Mouse (Mus musculus): ENCODE data around the gene Camk2g.
A peak's percentile ranks its signal among the peaks of the same experiment; 100 is the strongest.

Camk2g gene

GRCm38 (mm10) chr14:20700362-20700761 lies 93.5 kb downstream of the Camk2g start:
- DNase-seq = no peak

GRCm38 (mm10) chr14:20698515-20698914 lies 95.4 kb downstream of the Camk2g start:
- no peak for DNase-seq

GRCm38 (mm10) chr14:20696986-20697385 lies 96.9 kb downstream of the Camk2g start:
- DNase-seq = peak; percentile 76

GRCm38 (mm10) chr14:20695761-20696520 lies 97.9 kb downstream of the Camk2g start:
- DNase-seq = peak; percentile 33

- peak; percentile 94 for DNase-seq
Observed at GRCm38 (mm10) chr14:20694884-20695760, 98.8 kb downstream of the Camk2g start, which contains the start of gene Fut11. Fut11 (plus strand) TSS chr14:20694968.

- DNase-seq = no peak
Observed at GRCm38 (mm10) chr14:20694185-20694883, 99.6 kb downstream of the Camk2g start.

- DNase-seq = no peak
Observed at GRCm38 (mm10) chr14:20693589-20694101, 100.2 kb downstream of the Camk2g start.

- DNase-seq = no peak
Observed at GRCm38 (mm10) chr14:20691772-20692171, 102.1 kb downstream of the Camk2g start.

GRCm38 (mm10) chr14:20689009-20689408 lies 104.9 kb downstream of the Camk2g start:
- DNase-seq = no peak

- DNase-seq = no peak
Observed at GRCm38 (mm10) chr14:20686576-20686975, 107.3 kb downstream of the Camk2g start.

Data from kidney, postnatal 10 days (tissue).